Mouse (Mus musculus) brain, embryonic 14.5 days (tissue): ENCODE results near the gene Rrbp1. TPM values are rescaled to one million over a fixed set of nuclear protein-coding genes. Genes with fewer than 3 reads are reported as not detected.

Experiments
- DNase-seq: peaks from one replicate; pipeline ENCODE4 v3.0.0-alpha.2; 2011; ENCODE audit warnings: low read depth
- CTCF ChIP-seq: fragments of 200-500 bp; IDR thresholded peaks from 2 replicates; pipeline ENCODE4 v1.5.1; 2012; ENCODE audit warnings: inconsistent platforms, mild to moderate bottlenecking, moderate library complexity, borderline replicate concordance; ENCODE audit not compliant: insufficient read depth, insufficient read length; ENCODE audit errors: extremely low read depth
- POLR2A ChIP-seq: fragments of 200-500 bp; IDR thresholded peaks from 2 replicates; pipeline ENCODE4 v1.6.1; 2012; ENCODE audit warnings: mild to moderate bottlenecking, inconsistent platforms, borderline replicate concordance; ENCODE audit not compliant: poor library complexity, insufficient read depth, insufficient read length, severe bottlenecking; ENCODE audit errors: extremely low read depth
- polyA plus RNA-seq: library from polyadenylated mRNA; depleted of rRNA; stranded (reverse); fragments of >200 nt; gene quantifications from 2 replicates; pipeline ENCODE4 v1.2.3, GENCODE M21; 2012

Gene Rrbp1
- polyA plus RNA-seq, 1 experiment: 66.2 TPM

DNA sequence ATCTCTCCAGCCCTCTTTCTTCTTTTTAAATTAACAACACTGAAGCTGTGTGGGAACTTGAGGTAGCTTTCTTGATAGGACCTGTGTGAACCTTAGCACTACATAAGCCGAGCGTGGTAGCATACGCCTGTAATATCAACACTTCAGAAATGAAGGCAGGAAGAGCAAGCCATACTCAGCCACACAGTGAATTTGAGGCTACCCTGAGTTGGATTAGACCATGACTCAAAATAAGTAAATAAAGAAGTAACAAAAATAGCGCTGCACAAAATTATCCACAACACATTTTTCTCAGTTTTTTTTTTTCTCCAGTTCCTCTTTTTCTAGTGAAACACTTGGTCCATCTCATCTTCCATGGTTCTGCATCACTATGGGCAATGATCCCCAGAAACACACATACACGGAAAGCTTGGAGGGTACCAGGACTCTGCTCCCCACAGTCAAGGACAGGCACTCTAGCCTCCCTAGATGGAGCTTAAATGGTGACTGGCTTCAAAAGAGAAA is 35.9 kb downstream of the Rrbp1 start:
- DNase-seq: no peak
- TF ChIP-seq CTCF (no peak), POLR2A (no peak)

DNA sequence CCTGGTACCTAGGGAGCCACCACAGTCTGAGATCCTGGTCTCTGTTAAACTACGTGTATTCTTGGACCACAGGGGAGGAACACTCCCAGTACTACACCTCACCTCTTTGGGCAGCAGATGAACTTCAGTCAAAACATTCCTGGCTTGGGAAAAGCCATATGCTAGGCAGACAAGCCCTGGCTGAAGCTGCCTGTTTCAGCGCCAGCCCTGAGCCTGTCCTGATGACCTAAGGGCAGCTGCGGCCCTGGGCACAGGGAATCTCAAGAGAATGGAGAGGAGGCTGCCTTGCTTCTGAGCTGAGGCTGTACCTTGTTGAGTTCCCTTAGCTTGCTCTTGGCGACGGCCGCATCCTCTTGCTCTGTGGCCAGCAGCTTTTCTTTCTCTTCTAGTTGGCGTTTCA is 37.9 kb downstream of the Rrbp1 start:
- no peak for DNase-seq
- TF ChIP-seq POLR2A (no peak), CTCF (no peak)

DNA sequence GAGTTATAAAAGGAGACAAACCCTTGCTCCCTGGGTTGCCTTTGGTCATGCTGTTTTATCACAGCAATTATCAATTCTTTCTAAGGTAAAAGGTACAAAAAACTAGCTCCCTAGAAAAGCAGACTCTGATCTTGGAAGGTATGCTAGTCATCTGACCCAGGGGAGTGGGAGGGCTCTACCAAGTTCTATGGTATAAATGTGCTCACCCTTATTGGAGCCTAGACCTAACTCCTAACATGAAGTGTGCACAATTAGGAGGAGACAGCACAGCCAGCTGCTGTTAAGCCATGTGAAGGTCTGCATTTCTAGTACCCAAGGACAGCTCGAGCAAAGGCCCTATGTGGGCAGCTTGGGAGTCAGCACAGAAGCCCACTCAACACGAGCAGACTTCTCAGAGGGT is 39.2 kb downstream of the Rrbp1 start:
- TF ChIP-seq POLR2A (no peak), CTCF (no peak)
- DNase-seq: no peak

- no peak for DNase-seq
These were observed 40.2 kb downstream of the Rrbp1 start for GRCm38 (mm10) chr2:143970841-143971240.

DNA sequence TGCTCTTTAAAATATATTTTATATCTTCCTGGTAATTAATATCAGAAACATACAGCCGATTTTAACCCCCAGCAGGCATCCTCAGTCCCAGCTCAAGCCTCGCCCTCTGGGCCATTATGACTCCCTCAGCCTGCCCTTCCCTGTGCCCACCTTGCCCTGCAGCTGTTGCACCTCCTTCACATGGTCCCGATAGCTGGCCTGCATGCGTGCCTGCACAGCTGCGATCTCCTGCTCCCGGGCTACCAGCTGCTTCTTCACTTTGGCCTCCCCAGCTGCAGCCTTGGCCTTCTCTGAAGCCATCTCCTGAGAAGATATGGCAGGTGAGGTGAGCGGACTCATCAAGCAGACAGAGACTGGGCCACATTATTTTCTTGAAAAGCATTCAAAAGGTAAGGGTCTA is 41.8 kb downstream of the Rrbp1 start:
- TF ChIP-seq CTCF (no peak), POLR2A (no peak)

More at GRCm38 (mm10) chr2:143970841-143971240, 40.2 kb downstream of the Rrbp1 start:
- TF ChIP-seq POLR2A: no peak
- no peak for TF ChIP-seq CTCF

GRCm38 (mm10) chr2:143963318-143963717 is 47.7 kb downstream of the Rrbp1 start:
- TF ChIP-seq CTCF (peak; percentile 38; the same call in 1 of the 2 replicates), POLR2A (no peak)

More for the DNA sequence above, 41.8 kb downstream of the Rrbp1 start:
- no peak for DNase-seq

GRCm38 (mm10) chr2:143962192-143962591 is 48.9 kb downstream of the Rrbp1 start:
- no peak for DNase-seq
- TF ChIP-seq POLR2A (no peak), CTCF (no peak)

More at GRCm38 (mm10) chr2:143963318-143963717, 47.7 kb downstream of the Rrbp1 start:
- peak; percentile 9 for DNase-seq

DNA sequence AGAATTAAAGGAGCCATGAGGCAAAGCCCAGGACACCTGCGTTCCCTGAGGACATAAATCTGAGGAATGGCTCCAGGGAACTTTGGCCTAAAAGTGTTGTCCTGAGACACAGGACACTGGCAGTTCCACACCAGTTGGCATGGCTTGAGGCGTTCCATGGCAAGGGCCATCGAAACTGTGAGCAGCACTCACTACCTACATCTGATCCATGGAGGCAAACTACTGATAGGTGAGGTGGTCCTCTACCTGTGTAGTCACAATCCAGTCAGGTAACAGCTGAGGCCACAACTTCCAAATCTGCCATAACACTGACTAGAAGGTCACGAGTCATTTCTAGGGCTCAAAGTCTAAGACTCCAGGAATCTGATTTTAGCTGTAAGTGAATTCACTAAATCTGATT is 55.3 kb downstream of the Rrbp1 start:
- no peak for DNase-seq
- TF ChIP-seq CTCF: no peak
- no peak for TF ChIP-seq POLR2A

GRCm38 (mm10) chr2:143955004-143955403 is 56.1 kb downstream of the Rrbp1 start:
- TF ChIP-seq POLR2A (no peak), CTCF (no peak)

GRCm38 (mm10) chr2:143953944-143954343 is 57.1 kb downstream of the Rrbp1 start:
- no peak for DNase-seq
- TF ChIP-seq POLR2A (no peak), CTCF (no peak)

More at GRCm38 (mm10) chr2:143955004-143955403, 56.1 kb downstream of the Rrbp1 start:
- no peak for DNase-seq

DNA sequence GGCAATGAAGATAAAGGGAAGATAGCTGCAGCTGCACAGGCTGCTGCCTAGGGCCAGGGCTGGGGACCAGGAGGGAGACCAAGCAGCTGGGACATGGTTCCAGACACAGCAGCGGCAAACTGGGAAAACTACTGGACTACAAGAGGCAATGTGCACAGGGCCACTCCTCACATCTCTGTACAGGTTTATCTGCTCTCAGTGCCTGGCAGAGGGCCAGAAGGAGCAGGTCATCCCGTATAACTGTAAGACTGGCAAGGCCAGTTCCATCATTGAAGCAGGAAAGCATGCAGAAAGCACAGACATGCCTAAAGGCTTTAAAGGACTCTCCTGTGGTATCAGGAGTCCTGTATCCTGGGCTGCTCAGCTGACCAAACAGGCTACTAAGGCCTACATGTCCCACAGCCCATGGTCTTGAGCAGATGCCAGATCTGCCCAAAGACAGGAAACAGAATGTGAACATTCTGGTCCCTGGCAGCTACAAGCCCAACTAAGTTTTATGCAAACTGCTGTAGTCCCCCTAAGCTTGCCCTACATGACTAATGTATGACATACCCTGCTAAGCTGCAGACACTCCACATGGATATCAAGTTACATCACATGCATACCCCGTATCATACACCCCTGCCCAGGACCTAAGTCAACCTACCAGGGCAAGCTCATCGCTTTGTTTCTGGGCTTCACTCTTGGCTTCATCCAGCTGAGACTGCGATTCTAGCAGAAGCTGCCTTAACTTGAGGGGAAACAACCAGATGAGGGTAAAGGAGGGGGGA is 59.3 kb downstream of the Rrbp1 start:
- DNase-seq: no peak

DNA sequence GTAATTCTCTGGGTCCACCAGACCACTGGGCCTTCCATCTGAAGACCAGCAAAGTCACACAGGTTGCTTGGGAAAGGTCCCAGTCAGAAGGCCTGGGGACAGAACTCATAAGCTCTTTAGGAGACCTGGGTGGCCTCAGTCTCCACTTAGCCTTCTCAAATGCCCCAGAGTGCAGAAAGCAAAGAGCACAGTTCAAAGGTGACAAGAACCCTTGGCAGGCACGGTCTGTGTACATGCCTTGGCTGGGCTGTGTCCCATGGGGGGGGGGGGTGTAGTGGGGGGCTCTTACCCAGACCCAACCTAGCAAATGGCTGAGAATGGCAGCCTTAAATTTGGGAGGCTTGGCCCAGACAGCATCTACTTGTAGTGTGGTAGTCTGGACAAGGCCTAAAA is 60.0 kb downstream of the Rrbp1 start:
- TF ChIP-seq CTCF: no peak
- TF ChIP-seq POLR2A: no peak
- no peak for DNase-seq

More for the DNA sequence above, 59.3 kb downstream of the Rrbp1 start:
- TF ChIP-seq CTCF (no peak), POLR2A (no peak)
